Mouse (Mus musculus) layer of hippocampus, postnatal 10 days (tissue): Measurements from ENCODE around the gene Wwtr1. TPM values are rescaled to one million over a fixed set of nuclear protein-coding genes. Genes with fewer than 3 reads are reported as not detected.
A peak's percentile ranks its signal among the peaks of the same experiment; 100 is the strongest.

ENCODE experiments used
- DNase-seq, 2 experiments: peaks; one replicate each; pipeline ENCODE4 v3.0.0; 2021; ENCODE audit warnings: low spot score in 2 of 2
- long read RNA-seq: library from polyadenylated mRNA; stranded (forward); transcript quantifications from one replicate; pipeline ENCODE4 v2.0.0, GENCODE M21; 2023
- total RNA-seq, 2 experiments: library from RNA; stranded (reverse); gene quantifications; 2 replicates each; pipeline ENCODE4 v1.2.3; 2021

The Wwtr1 gene
- 10 to 100 TPM; 24.2 to 26.1 TPM for total RNA-seq
- long read RNA-seq, full-length matches to known transcripts: 27 of 31 reads
- long read RNA-seq, partial matches to known transcripts: 3 of 31 reads
- long read RNA-seq, other reads (novel, unspliced or antisense): 1 of 31 reads

- DNase-seq: peak; percentile 64 to 73
Observed at GRCm38 (mm10) chr3:57575660-57576055, at the start of gene Wwtr1. Gene Wwtr1, minus strand, starts transcription at chr3:57575910.

GRCm38 (mm10) chr3:57619718-57620117 is 44.0 kb upstream of the Wwtr1 start:
- peak in 1 of 2 experiments; percentile 21 for DNase-seq

- no peak for DNase-seq
Observed at GRCm38 (mm10) chr3:57615652-57616051, 39.9 kb upstream of the Wwtr1 start.

GRCm38 (mm10) chr3:57612430-57612997 is 36.8 kb upstream of the Wwtr1 start:
- DNase-seq: no peak

- no peak for DNase-seq
Observed at GRCm38 (mm10) chr3:57611776-57612175, 36.1 kb upstream of the Wwtr1 start.

- DNase-seq: no peak
Observed at GRCm38 (mm10) chr3:57604618-57605015, 28.9 kb upstream of the Wwtr1 start.

GRCm38 (mm10) chr3:57603891-57604617 is 28.3 kb upstream of the Wwtr1 start:
- DNase-seq: no peak

GRCm38 (mm10) chr3:57602610-57603009 is 26.9 kb upstream of the Wwtr1 start:
- no peak for DNase-seq

- no peak for DNase-seq
Observed at GRCm38 (mm10) chr3:57596566-57596965, 20.9 kb upstream of the Wwtr1 start.

- no peak for DNase-seq
Observed at GRCm38 (mm10) chr3:57595506-57595905, 19.8 kb upstream of the Wwtr1 start.

GRCm38 (mm10) chr3:57585967-57586366 is 10.3 kb upstream of the Wwtr1 start:
- no peak for DNase-seq

GRCm38 (mm10) chr3:57583533-57583932 is 7.8 kb upstream of the Wwtr1 start:
- DNase-seq: no peak

- DNase-seq: no peak
Observed at GRCm38 (mm10) chr3:57580426-57581195, 4.9 kb upstream of the Wwtr1 start.

GRCm38 (mm10) chr3:57576056-57576824 is 530 bp upstream of the Wwtr1 start:
- DNase-seq: peak; percentile 32 to 49

GRCm38 (mm10) chr3:57574885-57575659 is 638 bp downstream of the Wwtr1 start:
- peak; percentile 42 to 50 for DNase-seq

GRCm38 (mm10) chr3:57573898-57574570 is 1.7 kb downstream of the Wwtr1 start:
- DNase-seq: no peak

GRCm38 (mm10) chr3:57572331-57572975 is 3.3 kb downstream of the Wwtr1 start:
- DNase-seq: no peak

GRCm38 (mm10) chr3:57566655-57567054 is 9.1 kb downstream of the Wwtr1 start:
- no peak for DNase-seq

- DNase-seq: no peak
Observed at GRCm38 (mm10) chr3:57563627-57564026, 12.1 kb downstream of the Wwtr1 start.
